Mouse (Mus musculus): ENCODE measurements around the gene Ak4. TPM values are rescaled to one million over a fixed set of nuclear protein-coding genes. Genes with fewer than 3 reads are reported as not detected.
"Not testable (repeated sequence)": the region's sequence is repeated elsewhere in the genome, so short reads cannot be mapped to it uniquely, and the experiment has no call there.

The Ak4 gene
- 1 to 10 TPM; 3.4 to 4.9 TPM for total RNA-seq (2021)
- long read RNA-seq, experiment 1, full-length matches to known transcripts = 2 of 2 reads
- long read RNA-seq, experiment 1, partial matches to known transcripts = 0 of 2 reads
- long read RNA-seq, experiment 1, other reads (novel, unspliced or antisense) = 0 of 2 reads
- long read RNA-seq, experiment 2, partial matches to known transcripts = 0 of 1 reads
- long read RNA-seq, experiment 2, other reads (novel, unspliced or antisense) = 1 of 1 reads

- intact Hi-C loops (cut with DNase I; ENCODE audit: low total_unique reads) = no loop called here
- peak; percentile 32 for DNase-seq
Measured at GRCm38 (mm10) chr4:101419151-101419910, at the start of gene Ak4. Gene Ak4 (plus strand): TSS chr4:101419277.

GRCm38 (mm10) chr4:101369738-101370275, 49.3 kb upstream of the Ak4 start:
- intact Hi-C loops (cut with DNase I; ENCODE audit: low total_unique reads) = no loop called here
- DNase-seq = no peak

GRCm38 (mm10) chr4:101372283-101372682, 46.8 kb upstream of the Ak4 start:
- intact Hi-C loops (cut with DNase I; ENCODE audit: low total_unique reads) = no loop called here
- DNase-seq = no peak

- no peak for DNase-seq
- intact Hi-C loops (cut with DNase I; ENCODE audit: low total_unique reads) = no loop called here
Measured at GRCm38 (mm10) chr4:101372751-101373150, 46.3 kb upstream of the Ak4 start.

- intact Hi-C loops (cut with DNase I; ENCODE audit: low total_unique reads) = no loop called here
- no peak for DNase-seq
Measured at GRCm38 (mm10) chr4:101374104-101374503, 45.0 kb upstream of the Ak4 start.

GRCm38 (mm10) chr4:101376835-101377234, 42.2 kb upstream of the Ak4 start:
- intact Hi-C loops (cut with DNase I; ENCODE audit: low total_unique reads) = no loop called here

GRCm38 (mm10) chr4:101378241-101378640, 40.8 kb upstream of the Ak4 start:
- intact Hi-C loops (cut with DNase I; ENCODE audit: low total_unique reads) = no loop called here
- DNase-seq = no peak

More at GRCm38 (mm10) chr4:101376835-101377234, 42.2 kb upstream of the Ak4 start:
- DNase-seq = no peak

- intact Hi-C loops (cut with DNase I; ENCODE audit: low total_unique reads) = no loop called here
Measured at GRCm38 (mm10) chr4:101378778-101379177, 40.3 kb upstream of the Ak4 start.

GRCm38 (mm10) chr4:101385002-101385401, 34.1 kb upstream of the Ak4 start:
- no peak for DNase-seq
- intact Hi-C loops (cut with DNase I; ENCODE audit: low total_unique reads) = no loop called here

More at GRCm38 (mm10) chr4:101378778-101379177, 40.3 kb upstream of the Ak4 start:
- DNase-seq = no peak

GRCm38 (mm10) chr4:101388246-101388645, 30.8 kb upstream of the Ak4 start:
- DNase-seq = no peak
- intact Hi-C loops (cut with DNase I; ENCODE audit: low total_unique reads) = no loop called here

- intact Hi-C loops (cut with DNase I; ENCODE audit: low total_unique reads) = not testable (repeated sequence)
Measured at GRCm38 (mm10) chr4:101388656-101389055, 30.4 kb upstream of the Ak4 start.

GRCm38 (mm10) chr4:101392229-101392628, 26.8 kb upstream of the Ak4 start:
- intact Hi-C loops (cut with DNase I; ENCODE audit: low total_unique reads) = loop anchor here (5.0 kb wide), 1 partner anchor 65 kb away; no protein-coding TSS in a partner anchor
- DNase-seq = peak; percentile 26

More at GRCm38 (mm10) chr4:101388656-101389055, 30.4 kb upstream of the Ak4 start:
- not testable (repeated sequence) for DNase-seq

GRCm38 (mm10) chr4:101393292-101393711, 25.8 kb upstream of the Ak4 start:
- intact Hi-C loops (cut with DNase I; ENCODE audit: low total_unique reads) = loop anchor here (5.0 kb wide), 1 partner anchor 64 kb away; no protein-coding TSS in a partner anchor
- no peak for DNase-seq

- intact Hi-C loops (cut with DNase I; ENCODE audit: low total_unique reads) = no loop called here
- DNase-seq = no peak
Measured at GRCm38 (mm10) chr4:101395021-101395533, 24.0 kb upstream of the Ak4 start.

- intact Hi-C loops (cut with DNase I; ENCODE audit: low total_unique reads) = no loop called here
- no peak for DNase-seq
Measured at GRCm38 (mm10) chr4:101400025-101400594, 19.0 kb upstream of the Ak4 start.

GRCm38 (mm10) chr4:101401945-101402344, 17.1 kb upstream of the Ak4 start:
- DNase-seq = no peak
- intact Hi-C loops (cut with DNase I; ENCODE audit: low total_unique reads) = no loop called here

GRCm38 (mm10) chr4:101404863-101405262, 14.2 kb upstream of the Ak4 start:
- intact Hi-C loops (cut with DNase I; ENCODE audit: low total_unique reads) = no loop called here
- no peak for DNase-seq

- DNase-seq = no peak
- intact Hi-C loops (cut with DNase I; ENCODE audit: low total_unique reads) = no loop called here
Measured at GRCm38 (mm10) chr4:101406411-101407196, 12.5 kb upstream of the Ak4 start.

- no peak for DNase-seq
- intact Hi-C loops (cut with DNase I; ENCODE audit: low total_unique reads) = no loop called here
Measured at GRCm38 (mm10) chr4:101416966-101417365, 2.1 kb upstream of the Ak4 start.
